8 mouse cellular contexts compared by ENCODE assay signal in the genomic region with DNA sequence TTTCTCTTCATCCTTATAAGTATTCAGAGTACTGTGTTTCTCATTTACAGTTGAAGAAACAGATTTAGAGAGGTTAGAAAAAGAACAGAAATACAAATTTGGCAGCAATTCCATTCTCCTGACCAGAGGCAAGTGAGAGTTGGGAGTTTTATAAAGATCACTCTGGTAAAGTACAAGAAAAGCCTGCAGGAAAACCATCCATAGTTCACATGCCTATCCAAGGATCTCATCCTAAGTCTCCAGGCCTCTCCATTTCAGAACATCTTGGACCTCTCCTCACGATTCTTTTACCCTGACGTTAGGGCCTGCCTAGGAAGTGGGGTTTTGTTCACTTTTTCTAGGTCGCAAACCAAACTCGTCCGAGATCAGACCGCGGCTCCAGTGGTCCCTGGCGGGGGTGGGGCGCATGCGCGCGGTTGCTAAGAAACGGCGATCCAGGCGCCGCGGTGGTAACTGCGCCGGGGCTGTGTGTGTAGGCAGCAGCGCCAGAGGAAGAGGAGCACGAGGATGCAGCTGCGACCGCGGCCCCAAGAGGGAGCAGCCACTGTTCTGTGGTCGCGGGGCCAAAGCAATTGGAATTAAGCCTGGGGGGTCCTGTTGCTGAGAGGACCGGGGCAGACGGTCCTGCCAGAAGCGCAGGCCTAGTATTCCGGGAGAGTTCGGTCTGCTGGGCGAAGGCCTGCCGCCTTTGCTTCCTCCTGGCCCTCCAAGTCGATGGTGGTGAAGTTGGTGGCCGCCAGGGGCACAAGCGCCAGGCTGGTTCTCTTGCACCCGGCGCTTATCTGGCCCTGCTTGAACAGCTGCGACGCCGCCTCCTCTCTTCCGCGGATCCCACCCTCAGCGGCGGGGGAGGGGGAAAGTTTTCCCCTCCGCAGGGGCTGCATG. TPM values are rescaled to one million over a fixed set of nuclear protein-coding genes. Genes with fewer than 3 reads are reported as not detected.
DNase-seq lines count a peak whose midpoint lies in the region; ATAC-seq and TF ChIP-seq lines count a peak whose summit lies in the region.

TSS of gene Zc3h12b (plus strand) at position 452 of the 885 bp plus-strand sequence.

- H3K27me3 ChIP-seq in forebrain, postnatal 0 days (ENCODE audit: insufficient read depth, low read length): no peaks in the 10 kb centered on the region
- H3K27me3 ChIP-seq in liver, postnatal 0 days (ENCODE audit: insufficient read depth, low read length): 0 out of 2 replicates have a peak, but pooled peaks cover 4% of the 10 kb centered on the region
- H3K27me3 ChIP-seq in neural tube, embryonic 15.5 days (replicated peaks): no peaks in the 10 kb centered on the region

- intact Hi-C loops in heart, postnatal 36 days (cut with DNase I): no loop called here

- H3K4me3 ChIP-seq in ES-E14 (ENCODE audit: insufficient read depth in 1 of 2, low read depth in 1 of 2, low read length in 2 of 2, poor library complexity in 1 of 2, severe bottlenecking in 1 of 2): peak within 1 kb of the TSS; percentile 59 to 62
- H3K4me3 ChIP-seq in forebrain, postnatal 0 days (ENCODE audit: low read depth, low read length): peak within 1 kb of the TSS; percentile 49
- peak within 1 kb of the TSS; percentile 39 for H3K4me3 ChIP-seq in liver, postnatal 0 days (ENCODE audit: low read depth, low read length)
- H3K4me3 ChIP-seq in neural tube, embryonic 15.5 days (replicated peaks): peak within 1 kb of the TSS; percentile 50

- DNase-seq in ES-E14 (ENCODE audit: low read depth, low spot score): peak; percentile 39
- peak; percentile 72 to 76 for DNase-seq in cerebellum, adult 18-20 months
- peak; percentile 85 for DNase-seq in forebrain, postnatal 0 days
- peak; percentile 42 to 50 for DNase-seq in heart, postnatal 36 days
- DNase-seq in layer of hippocampus, adult 18-20 months (ENCODE audit: low spot score in 2 of 2): peak; percentile 63 to 82
- peak; percentile 38 for DNase-seq in liver, postnatal 0 days
- DNase-seq in thymus, adult 18-20 months: peak; percentile 64 to 68

- H3K9ac ChIP-seq in ES-E14 (ENCODE audit: insufficient read depth, low read depth, low read length, poor library complexity, severe bottlenecking): peak within 1 kb of the TSS; percentile 71
- peak within 1 kb of the TSS; percentile 41 for H3K9ac ChIP-seq in forebrain, postnatal 0 days
- no peak within 1 kb of the TSS; the same call in 1 of the 2 replicates for H3K9ac ChIP-seq in liver, postnatal 0 days (replicated peaks)
- peak within 1 kb of the TSS; percentile 49 for H3K9ac ChIP-seq in neural tube, embryonic 15.5 days (replicated peaks)

- TF ChIP-seq EP300 in liver, postnatal 0 days (IDR thresholded peaks at IDR 0.05; ENCODE audit: low read depth): no peak

- no peak within 1 kb of the TSS for H3K27ac ChIP-seq in ES-E14 (ENCODE audit: insufficient read depth, low read depth, low read length, poor library complexity, severe bottlenecking)
- H3K27ac ChIP-seq in forebrain, postnatal 0 days (ENCODE audit: low read depth, low read length): peak within 1 kb of the TSS; percentile 69
- H3K27ac ChIP-seq in liver, postnatal 0 days (ENCODE audit: low read depth): no peak within 1 kb of the TSS
- H3K27ac ChIP-seq in neural tube, embryonic 15.5 days (replicated peaks): peak within 1 kb of the TSS; percentile 79

- H3K4me2 ChIP-seq in forebrain, postnatal 0 days (ENCODE audit: low read depth): peak within 1 kb of the TSS; percentile 48
- peak within 1 kb of the TSS; percentile 70 for H3K4me2 ChIP-seq in liver, postnatal 0 days (ENCODE audit: low read depth, low read length)
- H3K4me2 ChIP-seq in neural tube, embryonic 15.5 days: peak within 1 kb of the TSS; percentile 57

- in situ Hi-C loops in ES-E14 (cut with MboI; ENCODE audit: low sequenced_read_pairs in 2 of 2, unreplicated experiment in 2 of 2): no loop called here

- ATAC-seq in forebrain, postnatal 0 days: peak; percentile 98
- peak; percentile 78 for ATAC-seq in liver, postnatal 0 days
- ATAC-seq in neural tube, embryonic 15.5 days (ENCODE audit: low FRiP score): peak; percentile 99

- no peaks in the 10 kb centered on the region for H3K9me3 ChIP-seq in ES-E14 (ENCODE audit: control insufficient read depth, insufficient read depth, low read depth, low read length)
- no peaks in the 10 kb centered on the region for H3K9me3 ChIP-seq in forebrain, postnatal 0 days (ENCODE audit: low read length)
- no peaks in the 10 kb centered on the region for H3K9me3 ChIP-seq in liver, postnatal 0 days (ENCODE audit: low read length)
- H3K9me3 ChIP-seq in neural tube, embryonic 15.5 days (replicated peaks): no peaks in the 10 kb centered on the region

- peak; percentile 56 for TF ChIP-seq CTCF in forebrain, postnatal 0 days (IDR thresholded peaks at IDR 0.05; ENCODE audit: low read depth)
- no peak; the same call in none of the 2 replicates for TF ChIP-seq CTCF in liver, postnatal 0 days (IDR thresholded peaks at IDR 0.05; ENCODE audit: low read depth)

- whole genome bisulfite sequencing in forebrain, postnatal 0 days: 28% methylated on average over 46 of the region's 46 CpGs
- WGBS in liver, postnatal 0 days (ENCODE audit: insufficient replicate concordance): 7% methylated on average over 34 of the region's 46 CpGs
- WGBS in neural tube, embryonic 15.5 days: 15% methylated on average over 37 of the region's 46 CpGs

- H3K36me3 ChIP-seq in ES-E14 (ENCODE audit: control insufficient read depth, insufficient read depth, low read length, poor library complexity, severe bottlenecking): no peaks in the 10 kb centered on the region
- H3K36me3 ChIP-seq in forebrain, postnatal 0 days (ENCODE audit: insufficient read depth): no peaks in the 10 kb centered on the region
- no peaks in the 10 kb centered on the region for H3K36me3 ChIP-seq in liver, postnatal 0 days (replicated peaks; ENCODE audit: insufficient read depth, low read length)
- no peaks in the 10 kb centered on the region for H3K36me3 ChIP-seq in neural tube, embryonic 15.5 days

- no peaks in the 10 kb centered on the region for H3K4me1 ChIP-seq in ES-E14 (ENCODE audit: control insufficient read depth in 2 of 2, insufficient read depth in 2 of 2, low read length in 2 of 2, poor library complexity in 1 of 2)
- no peaks in the 10 kb centered on the region for H3K4me1 ChIP-seq in forebrain, postnatal 0 days (ENCODE audit: insufficient read depth)
- no peaks in the 10 kb centered on the region for H3K4me1 ChIP-seq in liver, postnatal 0 days (ENCODE audit: insufficient read depth)
- H3K4me1 ChIP-seq in neural tube, embryonic 15.5 days: no peaks in the 10 kb centered on the region

TF ChIP-seq in ES-E14, 5 proteins besides CTCF, POLR2A, EP300 and RAD21:
- TF ChIP-seq HCFC1 (IDR thresholded peaks at IDR 0.05; ENCODE audit: borderline replicate concordance, insufficient read depth, low read length) (0 out of 2 replicates have a peak, but pooled peaks have one; percentile 47), CHD2 (IDR thresholded peaks at IDR 0.05; ENCODE audit: low read depth, low read length) (no peak)
TF ChIP-seq in ES-E14: peak in this region for 1.

RNA-seq across cellular contexts. Expression of gene Zc3h12b, which starts in this region (rescaled TPM):
- 0.62 and 0.90 TPM in 2 replicates for total RNA-seq in ES-E14 (2012; rRNA removed)
- total RNA-seq in forebrain, postnatal 0 days (2014; rRNA removed): 10.6 and 11.6 TPM in 2 replicates
- 2.5 and 3.5 TPM in 2 replicates for polyA plus RNA-seq in forebrain, postnatal 0 days (2015; fragmentation: Nextera tagmentation; extraction: Ambion mirVana)
- under 1 TPM; 0.46 to 0.69 TPM for total RNA-seq in heart, postnatal 36 days (2021)
- 10 to 100 TPM; 40.5 to 44.8 TPM for total RNA-seq in layer of hippocampus, adult 18-20 months (2021)
- 0.08 and 0.09 TPM in 2 replicates for polyA plus RNA-seq in liver, postnatal 0 days (2015; fragmentation: Nextera tagmentation; extraction: Ambion mirVana)
- 3.1 and 3.4 TPM in 2 replicates for polyA plus RNA-seq in neural tube, embryonic 15.5 days (2015; fragmentation: Nextera tagmentation; extraction: Ambion mirVana)

Comparison
In these comparisons a context has a peak if more than half of its experiments do, and no peak if none do; other contexts are left out.
1. Peak in DNase-seq, H3K4me3 ChIP-seq and H3K9ac ChIP-seq in ES-E14; RNA of the gene not detected or under 1 TPM.
2. Peak in DNase-seq in heart, postnatal 36 days; RNA of the gene not detected or under 1 TPM.
3. Peak in DNase-seq, ATAC-seq, H3K4me3 ChIP-seq and H3K4me2 ChIP-seq in liver, postnatal 0 days; RNA of the gene not detected or under 1 TPM.
4. H3K27ac ChIP-seq: peak in forebrain, postnatal 0 days (single experiment) and neural tube, embryonic 15.5 days (single experiment); none in ES-E14 (single experiment) and liver, postnatal 0 days (single experiment).
5. Peak in every context shown above with its lines, with median percentiles within 50 percentile points of each other: DNase-seq, H3K4me3 ChIP-seq, ATAC-seq and H3K4me2 ChIP-seq.